Mouse (Mus musculus): ENCODE measurements around the gene Shc4. TPM values are rescaled to one million over a fixed set of nuclear protein-coding genes. Genes with fewer than 3 reads are reported as not detected.

The Shc4 gene
- polyA plus RNA-seq, 1 experiment from 2014 or later = 3.2 TPM

DNA sequence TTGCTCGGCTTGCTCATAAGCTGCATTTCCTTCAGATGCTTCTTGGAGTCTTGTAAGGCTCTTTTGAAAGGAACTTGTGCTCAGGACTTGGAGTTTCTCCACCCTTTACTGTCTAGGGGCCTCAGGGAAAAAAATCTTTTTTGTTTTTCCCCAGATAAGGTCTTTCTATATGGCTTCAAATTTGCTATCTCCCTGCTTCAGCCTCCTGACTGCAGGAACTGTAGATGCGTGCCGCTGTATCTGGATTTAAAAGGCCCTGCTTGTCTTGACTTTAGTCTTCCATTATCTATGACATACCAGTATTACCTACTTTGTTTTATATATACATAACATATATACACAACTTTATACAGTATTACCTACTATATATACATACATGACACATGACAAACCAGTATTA is 61.4 kb downstream of the Shc4 start:
- no peak overlapping the region for H3K9ac ChIP-seq
- WGBS = 74% methylated on average over 3 of the region's 3 CpGs
- H3K4me2 ChIP-seq (replicated peaks) = no peak overlapping the region
- no peak overlapping the region for H3K27ac ChIP-seq (replicated peaks)
- no peaks in the 10 kb centered on the region for H3K36me3 ChIP-seq
- no peaks in the 10 kb centered on the region for H3K27me3 ChIP-seq
- no peaks in the 10 kb centered on the region for H3K9me3 ChIP-seq (replicated peaks)
- no peak overlapping the region for H3K4me3 ChIP-seq (replicated peaks)
- no peak for ATAC-seq (ENCODE audit: insufficient number of reproducible peaks, low FRiP score, low TSS enrichment, low read depth)
- peaks cover 16% of the 10 kb centered on the region for H3K4me1 ChIP-seq

DNA sequence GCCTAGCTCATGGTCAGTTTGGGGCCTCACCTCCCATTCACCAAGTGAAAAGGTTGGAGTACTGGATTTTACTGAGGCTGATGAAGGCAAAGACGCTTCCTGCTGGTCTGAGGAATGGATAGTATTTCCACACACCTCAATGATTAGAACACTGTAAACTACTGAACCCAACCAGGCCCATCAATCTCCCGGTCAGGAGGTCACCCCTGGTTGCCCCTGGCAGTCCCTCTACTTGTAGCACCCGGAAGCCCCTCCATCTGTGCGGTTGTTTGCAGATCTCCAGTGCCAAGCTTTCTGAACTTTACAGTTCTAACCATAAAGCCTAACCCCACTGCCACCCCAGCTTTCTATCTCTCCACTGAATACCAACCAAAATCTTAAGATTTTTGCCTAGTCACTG is 62.8 kb downstream of the Shc4 start:
- H3K4me3 ChIP-seq (replicated peaks) = peak overlapping the region; percentile 33
- no peak for ATAC-seq (ENCODE audit: insufficient number of reproducible peaks, low FRiP score, low TSS enrichment, low read depth)
- no peaks in the 10 kb centered on the region for H3K36me3 ChIP-seq
- H3K9me3 ChIP-seq (replicated peaks) = no peaks in the 10 kb centered on the region
- no peak overlapping the region for H3K27ac ChIP-seq (replicated peaks)
- H3K4me1 ChIP-seq = peaks cover 16% of the 10 kb centered on the region
- H3K4me2 ChIP-seq (replicated peaks) = peak overlapping the region; percentile 51
- H3K27me3 ChIP-seq = no peaks in the 10 kb centered on the region
- 58% methylated on average over 4 of the region's 4 CpGs for WGBS
- H3K9ac ChIP-seq = no peak overlapping the region

DNA sequence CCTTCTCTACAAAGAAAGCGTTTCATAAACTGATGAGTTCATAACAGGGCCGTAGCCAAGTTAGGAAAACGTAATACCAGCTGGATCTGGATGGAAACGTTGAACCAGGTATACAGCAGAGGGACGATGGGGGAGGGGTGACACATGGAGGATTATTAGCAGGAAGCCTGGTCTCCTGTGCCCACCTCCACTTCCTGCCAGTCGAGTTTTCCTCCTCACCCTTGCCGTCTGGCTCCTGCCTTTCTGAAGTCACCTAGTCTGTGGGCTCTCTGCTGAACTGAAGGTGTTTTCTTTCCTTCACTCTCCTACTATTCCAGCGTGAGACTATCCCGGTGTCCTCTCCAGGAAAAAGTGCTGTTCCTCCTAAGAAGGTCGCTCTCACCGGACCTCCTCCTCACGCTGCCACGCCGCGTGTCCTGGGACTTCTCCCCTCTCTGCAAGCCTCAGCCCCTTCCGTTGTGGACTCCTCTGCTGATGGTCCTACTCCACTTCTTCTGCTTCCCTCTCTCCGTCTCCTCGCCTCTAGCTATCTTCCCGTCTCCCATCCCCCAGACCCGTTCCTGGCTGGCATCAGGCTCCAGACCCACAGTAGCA is 63.3 kb downstream of the Shc4 start:
- 31% methylated on average over 20 of the region's 20 CpGs for WGBS
- Histone ChIP-seq H3K9me3 (replicated peaks) (no peaks in the 10 kb centered on the region), H3K4me2 (replicated peaks) (peak overlapping the region; percentile 51), H3K4me1 (peaks cover 18% of the 10 kb centered on the region), H3K36me3 (no peaks in the 10 kb centered on the region), H3K9ac (0 out of 2 replicates have a peak overlapping the region, but pooled peaks have one; percentile 3), H3K27me3 (no peaks in the 10 kb centered on the region), H3K27ac (replicated peaks) (peak overlapping the region; percentile 68), H3K4me3 (replicated peaks) (peak overlapping the region; percentile 33)
- peak; percentile 41 for ATAC-seq (ENCODE audit: insufficient number of reproducible peaks, low FRiP score, low TSS enrichment, low read depth)

- no peaks in the 10 kb centered on the region for H3K36me3 ChIP-seq
- H3K4me3 ChIP-seq (replicated peaks) = peak overlapping the region; percentile 33
- 10% methylated on average over 10 of the region's 10 CpGs for WGBS
- ATAC-seq (ENCODE audit: insufficient number of reproducible peaks, low FRiP score, low TSS enrichment, low read depth) = no peak; the same call in 1 of the 2 replicates
- H3K27ac ChIP-seq (replicated peaks) = peak overlapping the region; percentile 68
- peaks cover 21% of the 10 kb centered on the region for H3K4me1 ChIP-seq
- 0 out of 2 replicates have a peak overlapping the region, but pooled peaks have one; percentile 3 for H3K9ac ChIP-seq
- H3K4me2 ChIP-seq (replicated peaks) = peak overlapping the region; percentile 51
- H3K27me3 ChIP-seq = no peaks in the 10 kb centered on the region
- no peaks in the 10 kb centered on the region for H3K9me3 ChIP-seq (replicated peaks)
These were observed 64.0 kb downstream of the Shc4 start for GRCm38 (mm10) chr2:125659823-125660536.

- 78% methylated on average over 9 of the region's 9 CpGs for WGBS
These were observed 68.6 kb downstream of the Shc4 start for GRCm38 (mm10) chr2:125655391-125655790.

GRCm38 (mm10) chr2:125653286-125653685 is 70.7 kb downstream of the Shc4 start:
- Histone ChIP-seq H3K27ac (replicated peaks) (no peak overlapping the region), H3K9ac (no peak overlapping the region), H3K4me1 (peaks cover 8% of the 10 kb centered on the region; the same call in 1 of the 2 replicates), H3K4me3 (replicated peaks) (no peak overlapping the region), H3K4me2 (replicated peaks) (no peak overlapping the region), H3K36me3 (no peaks in the 10 kb centered on the region), H3K27me3 (no peaks in the 10 kb centered on the region), H3K9me3 (replicated peaks) (no peaks in the 10 kb centered on the region)
- 87% methylated on average over 2 of the region's 2 CpGs for WGBS
- no peak for ATAC-seq (ENCODE audit: insufficient number of reproducible peaks, low FRiP score, low TSS enrichment, low read depth)

More at GRCm38 (mm10) chr2:125655391-125655790, 68.6 kb downstream of the Shc4 start:
- H3K36me3 ChIP-seq = no peaks in the 10 kb centered on the region
- peak overlapping the region; percentile 65 for H3K27ac ChIP-seq (replicated peaks)
- no peak overlapping the region for H3K4me3 ChIP-seq (replicated peaks)
- H3K9ac ChIP-seq = no peak overlapping the region
- no peaks in the 10 kb centered on the region for H3K27me3 ChIP-seq
- H3K4me2 ChIP-seq (replicated peaks) = no peak overlapping the region
- H3K9me3 ChIP-seq (replicated peaks) = no peaks in the 10 kb centered on the region
- H3K4me1 ChIP-seq = peaks cover 15% of the 10 kb centered on the region
- no peak for ATAC-seq (ENCODE audit: insufficient number of reproducible peaks, low FRiP score, low TSS enrichment, low read depth)

GRCm38 (mm10) chr2:125651563-125651962 is 72.4 kb downstream of the Shc4 start:
- Histone ChIP-seq H3K9ac (no peak overlapping the region), H3K4me3 (replicated peaks) (no peak overlapping the region), H3K36me3 (no peaks in the 10 kb centered on the region), H3K4me1 (peaks cover 6% of the 10 kb centered on the region; the same call in 1 of the 2 replicates), H3K27me3 (no peaks in the 10 kb centered on the region), H3K9me3 (replicated peaks) (no peaks in the 10 kb centered on the region), H3K4me2 (replicated peaks) (no peak overlapping the region), H3K27ac (replicated peaks) (no peak overlapping the region)
- no peak for ATAC-seq (ENCODE audit: insufficient number of reproducible peaks, low FRiP score, low TSS enrichment, low read depth)
- WGBS = 85% methylated on average over 8 of the region's 8 CpGs

- H3K4me1 ChIP-seq = 0 out of 2 replicates have a peak, but pooled peaks cover 4% of the 10 kb centered on the region
- H3K4me3 ChIP-seq (replicated peaks) = no peak overlapping the region
- no peaks in the 10 kb centered on the region for H3K36me3 ChIP-seq
- WGBS = 82% methylated on average over 14 of the region's 14 CpGs
- H3K9me3 ChIP-seq (replicated peaks) = no peaks in the 10 kb centered on the region
- no peak for ATAC-seq (ENCODE audit: insufficient number of reproducible peaks, low FRiP score, low TSS enrichment, low read depth)
- H3K27me3 ChIP-seq = no peaks in the 10 kb centered on the region
- H3K4me2 ChIP-seq (replicated peaks) = no peak overlapping the region
- no peak overlapping the region for H3K9ac ChIP-seq
- H3K27ac ChIP-seq (replicated peaks) = 0 out of 2 replicates have a peak overlapping the region, but pooled peaks have one; percentile 29
These were observed 73.1 kb downstream of the Shc4 start for GRCm38 (mm10) chr2:125650742-125651352.

DNA sequence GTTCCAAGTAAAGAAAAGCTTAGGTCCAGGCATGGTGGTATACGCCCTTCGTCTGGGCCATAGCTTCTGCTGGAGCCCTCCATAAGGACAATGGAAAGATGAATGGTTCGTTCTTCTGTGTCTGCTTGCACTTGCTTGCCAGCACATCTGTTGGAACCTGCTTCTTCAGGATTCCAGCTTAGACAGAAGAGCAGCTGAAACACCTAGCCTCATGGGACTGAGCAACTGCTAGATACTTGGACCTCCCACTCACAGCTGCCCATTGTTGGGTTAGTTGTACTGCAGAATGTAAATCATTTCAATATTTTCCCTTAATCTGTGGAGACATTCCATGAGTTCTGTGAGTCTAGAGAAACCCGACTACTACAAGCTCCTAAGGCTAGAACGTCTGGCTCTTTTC is 73.9 kb downstream of the Shc4 start:
- Histone ChIP-seq H3K27ac (replicated peaks) (0 out of 2 replicates have a peak overlapping the region, but pooled peaks have one; percentile 29), H3K4me3 (replicated peaks) (no peak overlapping the region), H3K9me3 (replicated peaks) (no peaks in the 10 kb centered on the region), H3K4me1 (no peaks in the 10 kb centered on the region), H3K9ac (no peak overlapping the region), H3K36me3 (no peaks in the 10 kb centered on the region), H3K4me2 (replicated peaks) (no peak overlapping the region), H3K27me3 (no peaks in the 10 kb centered on the region)
- ATAC-seq (ENCODE audit: insufficient number of reproducible peaks, low FRiP score, low TSS enrichment, low read depth) = no peak
- WGBS = 57% methylated on average over 5 of the region's 5 CpGs

- Histone ChIP-seq H3K4me1 (no peaks in the 10 kb centered on the region), H3K36me3 (no peaks in the 10 kb centered on the region), H3K27me3 (no peaks in the 10 kb centered on the region), H3K4me3 (replicated peaks) (no peak overlapping the region), H3K27ac (replicated peaks) (no peak overlapping the region), H3K9ac (no peak overlapping the region), H3K4me2 (replicated peaks) (no peak overlapping the region), H3K9me3 (replicated peaks) (no peaks in the 10 kb centered on the region)
- ATAC-seq (ENCODE audit: insufficient number of reproducible peaks, low FRiP score, low TSS enrichment, low read depth) = no peak
- 85% methylated on average over 6 of the region's 6 CpGs for WGBS
These were observed 79.0 kb downstream of the Shc4 start for GRCm38 (mm10) chr2:125644912-125645311.

DNA sequence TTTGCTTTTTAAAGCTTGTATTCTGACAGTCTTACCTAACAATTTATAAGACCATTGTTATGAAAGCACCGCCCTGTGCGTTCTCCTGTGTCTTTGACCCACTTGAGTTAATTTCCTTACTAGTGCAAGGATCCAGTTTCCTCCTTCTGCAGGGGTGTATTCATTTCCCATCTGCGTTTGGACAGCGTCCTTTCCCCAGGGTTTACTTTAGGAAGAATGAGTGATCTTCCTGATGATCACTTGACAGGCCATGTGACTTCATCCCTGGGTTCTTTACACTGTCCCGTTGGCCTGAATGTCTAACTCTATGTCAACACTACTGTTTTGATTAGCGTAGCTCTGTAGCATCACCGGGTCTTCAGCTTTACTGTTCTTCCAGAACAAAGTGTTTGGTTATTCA is 86.6 kb downstream of the Shc4 start:
- 64% methylated on average over 7 of the region's 7 CpGs for WGBS
- Histone ChIP-seq H3K9ac (no peak overlapping the region), H3K4me3 (replicated peaks) (no peak overlapping the region), H3K36me3 (no peaks in the 10 kb centered on the region), H3K27me3 (no peaks in the 10 kb centered on the region), H3K9me3 (replicated peaks) (no peaks in the 10 kb centered on the region), H3K27ac (replicated peaks) (no peak overlapping the region), H3K4me2 (replicated peaks) (no peak overlapping the region), H3K4me1 (no peaks in the 10 kb centered on the region)
- ATAC-seq (ENCODE audit: insufficient number of reproducible peaks, low FRiP score, low TSS enrichment, low read depth) = no peak
